Mouse (Mus musculus) heart, embryonic 13.5 days (tissue): ENCODE results near the gene Slc23a2. TPM values are rescaled to one million over a fixed set of nuclear protein-coding genes. Genes with fewer than 3 reads are reported as not detected.

Source experiments
- ATAC-seq: fragments of 200-750 bp; cut with Nextera tagmentation; 2 replicates; pipeline ENCODE4 v1.8.0; 2017; ENCODE audit warnings: moderate TSS enrichment; ENCODE audit not compliant: insufficient number of reproducible peaks, low FRiP score, low TSS enrichment; ENCODE audit errors: extremely low read depth
- H3K27ac ChIP-seq: fragments of 300-500 bp; sonication (generic); replicated peaks from 2 replicates; pipeline ENCODE4 v1.5.1; 2015; ENCODE audit warnings: moderate library complexity, mild to moderate bottlenecking, inconsistent platforms
- H3K27me3 ChIP-seq: fragments of 300-500 bp; sonication (generic); replicated peaks from 2 replicates; pipeline ENCODE4 v1.6.1; 2015; ENCODE audit warnings: mild to moderate bottlenecking, inconsistent platforms
- H3K36me3 ChIP-seq: fragments of 300-500 bp; sonication (generic); 2 replicates; pipeline ENCODE4 v1.6.1; 2015; ENCODE audit warnings: mild to moderate bottlenecking, inconsistent platforms
- H3K4me1 ChIP-seq: fragments of 300-500 bp; sonication (generic); 2 replicates; pipeline ENCODE4 v1.6.1; 2015; ENCODE audit warnings: inconsistent platforms
- H3K4me2 ChIP-seq: fragments of 300-500 bp; sonication (generic); 2 replicates; pipeline ENCODE4 v1.6.1; 2015; ENCODE audit warnings: inconsistent platforms, mild to moderate bottlenecking, moderate library complexity
- H3K4me3 ChIP-seq: fragments of 300-500 bp; sonication (generic); 2 replicates; pipeline ENCODE4 v1.5.1; 2015; ENCODE audit warnings: moderate library complexity, mild to moderate bottlenecking, inconsistent platforms
- H3K9ac ChIP-seq: fragments of 300-500 bp; sonication (generic); 2 replicates; pipeline ENCODE4 v1.6.1; 2015; ENCODE audit warnings: inconsistent platforms, mild to moderate bottlenecking, moderate library complexity
- H3K9me3 ChIP-seq: fragments of 300-500 bp; sonication (generic); 2 replicates; pipeline ENCODE4 v1.6.1; 2016; ENCODE audit warnings: inconsistent platforms
- WGBS: fragments of 180-500 bp; shearing (Covaris S2); methylation state at CpG from one replicate; pipeline ENCODE4 v1.1.7; 2015; ENCODE audit warnings: mixed read lengths; 5-methylcytosine and 5-hydroxymethylcytosine counted together
- polyA plus RNA-seq: library from polyadenylated mRNA; unstranded; fragments of >200 nt; fragmentation: Nextera tagmentation; extraction: Ambion mirVana; gene quantifications from 2 replicates; pipeline ENCODE4 v1.2.1, GENCODE M21; 2015

Slc23a2 gene
- polyA plus RNA-seq, 1 experiment from 2014 or later: 9.2 TPM

DNA sequence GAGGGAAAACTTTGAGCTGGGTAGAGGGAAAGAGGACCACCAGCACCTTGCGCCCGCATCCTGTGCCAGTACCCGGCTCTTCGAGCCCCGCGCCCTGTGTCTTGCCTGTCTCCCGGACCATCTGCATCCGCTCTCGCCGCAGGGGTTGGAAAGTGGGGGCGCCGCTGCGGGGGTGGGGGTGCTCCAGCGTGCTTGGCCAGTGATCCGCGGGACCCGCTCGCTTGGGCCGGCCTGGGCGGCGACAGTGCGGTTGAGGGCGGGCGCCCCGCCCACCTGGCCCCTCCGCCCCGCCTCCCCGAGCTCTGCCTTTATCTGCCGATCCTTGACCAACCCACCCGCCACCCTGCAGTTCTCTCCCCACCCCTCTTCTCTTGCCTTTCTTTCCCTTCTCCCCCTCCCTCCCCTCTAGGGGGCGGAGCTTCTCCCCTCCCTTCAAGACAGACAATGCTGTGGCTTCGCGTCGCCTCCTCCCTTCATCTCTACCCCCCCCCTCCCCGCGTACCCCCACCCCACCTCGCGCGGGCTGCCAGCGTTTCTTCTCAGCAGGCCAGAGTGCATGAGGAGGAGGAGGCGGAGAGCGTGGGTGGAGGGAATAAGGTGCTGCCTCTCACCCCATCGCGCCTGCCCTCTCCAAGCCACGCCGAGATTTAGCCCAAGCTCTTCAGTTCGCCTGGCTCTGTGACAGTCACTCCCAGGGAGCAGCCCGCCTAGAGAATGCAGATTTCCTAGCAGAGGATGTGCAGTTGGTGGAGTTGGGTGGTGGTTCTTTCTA is 115.1 kb downstream of the Slc23a2 start, which contains the start of gene Rassf2:
Rassf2 (minus strand) TSS at position 613 of the 772 bp plus-strand sequence.
- WGBS: 1% methylated on average over 47 of the region's 48 CpGs
- H3K4me1 ChIP-seq: peaks cover 38% of the 10 kb centered on the region
- no peaks in the 10 kb centered on the region for H3K9me3 ChIP-seq
- peaks cover 53% of the 10 kb centered on the region for H3K27me3 ChIP-seq
- H3K36me3 ChIP-seq: no peaks in the 10 kb centered on the region
- peak within 1 kb of the TSS; percentile 95 for H3K4me2 ChIP-seq
- peak within 1 kb of the TSS; percentile 79 for H3K9ac ChIP-seq
- ATAC-seq: peak; percentile 73
- H3K27ac ChIP-seq: peak within 1 kb of the TSS; percentile 61
- peak within 1 kb of the TSS; percentile 63 for H3K4me3 ChIP-seq

DNA sequence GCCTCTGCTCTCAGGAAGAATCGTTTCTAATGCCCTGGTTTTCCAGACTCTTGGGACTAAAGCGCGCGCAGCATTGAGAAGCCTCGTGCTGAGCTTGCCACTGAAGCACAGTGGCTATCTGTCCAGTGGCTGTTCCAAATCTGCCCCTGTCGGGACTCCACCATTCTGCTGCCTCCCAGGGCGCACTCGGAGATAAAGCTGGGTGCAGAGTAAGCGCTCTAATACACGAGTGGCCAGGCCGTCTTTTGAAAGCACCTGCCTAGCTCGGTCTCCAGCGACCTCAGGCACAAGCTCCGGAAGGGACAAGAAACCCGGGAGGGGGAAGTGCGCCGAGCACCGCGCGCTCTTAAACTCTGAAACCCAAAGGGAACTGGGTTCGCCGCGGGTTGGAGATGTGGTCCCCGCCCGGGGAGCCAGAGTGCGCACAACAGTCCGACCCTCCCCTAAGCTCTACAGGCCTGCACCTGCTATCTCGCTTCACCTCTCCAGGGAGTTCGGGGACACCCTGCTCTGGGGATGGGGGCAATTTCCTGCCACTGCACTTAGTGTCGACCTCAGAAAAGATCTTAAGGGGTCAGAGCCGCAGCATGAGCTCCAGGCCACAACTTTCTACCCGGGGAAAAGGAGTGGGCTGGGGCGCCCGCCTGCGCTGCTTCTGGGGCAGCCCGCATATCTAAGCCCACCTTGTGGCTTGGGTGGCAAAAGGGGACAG is 115.9 kb downstream of the Slc23a2 start:
- H3K4me2 ChIP-seq: peak overlapping the region; percentile 95

DNA sequence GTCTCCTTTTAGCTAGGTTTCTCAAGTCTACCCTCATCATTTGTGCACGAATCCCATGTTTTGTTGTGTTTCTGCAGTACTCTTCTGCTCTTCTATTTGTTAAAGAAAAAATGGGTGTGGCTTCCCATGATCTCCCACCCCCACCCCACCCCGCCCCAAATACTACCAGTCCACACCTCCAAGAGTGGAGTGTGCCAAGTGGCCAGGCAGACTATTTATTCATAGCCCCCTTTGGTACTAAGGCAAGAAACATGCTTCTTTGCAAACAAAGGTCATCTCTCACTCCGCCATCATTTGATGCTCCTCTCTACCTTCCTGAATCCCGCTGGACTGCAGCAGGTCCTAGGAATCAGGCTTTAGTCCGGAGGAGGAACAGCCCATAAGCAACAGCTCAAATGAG is 116.8 kb downstream of the Slc23a2 start:
- H3K27ac ChIP-seq: no peak overlapping the region
- peaks cover 53% of the 10 kb centered on the region for H3K27me3 ChIP-seq
- WGBS: 54% methylated on average over 5 of the region's 5 CpGs
- no peaks in the 10 kb centered on the region for H3K9me3 ChIP-seq
- peak overlapping the region; percentile 63 for H3K4me3 ChIP-seq
- ATAC-seq: no peak
- H3K9ac ChIP-seq: peak overlapping the region; percentile 79; the same call in 1 of the 2 replicates
- peak overlapping the region; percentile 95 for H3K4me2 ChIP-seq
- H3K4me1 ChIP-seq: peaks cover 38% of the 10 kb centered on the region
- no peaks in the 10 kb centered on the region for H3K36me3 ChIP-seq

More for the DNA sequence above, 115.9 kb downstream of the Slc23a2 start:
- Histone ChIP-seq H3K4me1 (peaks cover 38% of the 10 kb centered on the region), H3K27me3 (peaks cover 53% of the 10 kb centered on the region), H3K27ac (peak overlapping the region; percentile 24), H3K36me3 (no peaks in the 10 kb centered on the region), H3K9ac (peak overlapping the region; percentile 79), H3K4me3 (peak overlapping the region; percentile 63), H3K9me3 (no peaks in the 10 kb centered on the region)
- no peak for ATAC-seq
- under 1% methylated on average over 36 of the region's 36 CpGs for WGBS

GRCm38 (mm10) chr2:132027366-132027765 is 117.5 kb downstream of the Slc23a2 start:
- 48% methylated on average over 5 of the region's 5 CpGs for WGBS
- H3K36me3 ChIP-seq: no peaks in the 10 kb centered on the region
- H3K27ac ChIP-seq: no peak overlapping the region
- peaks cover 53% of the 10 kb centered on the region for H3K27me3 ChIP-seq
- H3K9me3 ChIP-seq: no peaks in the 10 kb centered on the region
- H3K9ac ChIP-seq: no peak overlapping the region
- ATAC-seq: no peak
- no peak overlapping the region for H3K4me3 ChIP-seq
- peak overlapping the region; percentile 95 for H3K4me2 ChIP-seq
- H3K4me1 ChIP-seq: peaks cover 41% of the 10 kb centered on the region

GRCm38 (mm10) chr2:132024028-132024427 is 120.9 kb downstream of the Slc23a2 start:
- ATAC-seq: no peak
- no peak overlapping the region for H3K9ac ChIP-seq
- 73% methylated on average over 4 of the region's 4 CpGs for WGBS
- no peak overlapping the region for H3K4me2 ChIP-seq
- no peak overlapping the region for H3K27ac ChIP-seq
- H3K4me3 ChIP-seq: no peak overlapping the region
- peaks cover 28% of the 10 kb centered on the region for H3K27me3 ChIP-seq
- H3K4me1 ChIP-seq: peaks cover 50% of the 10 kb centered on the region
- no peaks in the 10 kb centered on the region for H3K36me3 ChIP-seq
- no peaks in the 10 kb centered on the region for H3K9me3 ChIP-seq

DNA sequence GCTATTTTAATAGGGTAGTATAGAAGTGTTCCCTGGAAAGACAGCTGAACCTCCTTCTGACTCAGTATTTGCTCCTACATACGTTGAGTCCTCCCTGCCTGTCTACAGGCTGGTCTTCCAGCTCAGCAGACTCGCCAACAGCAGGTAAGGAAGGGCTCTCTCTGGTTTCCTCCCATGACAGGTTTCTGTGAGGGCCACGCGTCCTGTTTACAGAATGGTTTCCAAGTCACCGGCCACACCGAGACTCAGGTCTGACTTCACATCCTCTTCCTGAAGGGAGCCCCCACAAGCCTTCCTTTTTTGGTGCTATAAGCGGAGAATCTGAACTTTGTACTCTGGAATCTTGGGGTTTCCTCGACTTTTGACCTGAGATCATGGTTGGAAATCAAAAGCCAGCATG is 122.3 kb downstream of the Slc23a2 start:
- Histone ChIP-seq H3K4me3 (no peak overlapping the region), H3K9ac (no peak overlapping the region), H3K36me3 (no peaks in the 10 kb centered on the region), H3K4me2 (no peak overlapping the region), H3K27me3 (peaks cover 14% of the 10 kb centered on the region), H3K9me3 (no peaks in the 10 kb centered on the region), H3K4me1 (peaks cover 47% of the 10 kb centered on the region), H3K27ac (no peak overlapping the region)
- WGBS: 62% methylated on average over 8 of the region's 8 CpGs
- ATAC-seq: no peak

DNA sequence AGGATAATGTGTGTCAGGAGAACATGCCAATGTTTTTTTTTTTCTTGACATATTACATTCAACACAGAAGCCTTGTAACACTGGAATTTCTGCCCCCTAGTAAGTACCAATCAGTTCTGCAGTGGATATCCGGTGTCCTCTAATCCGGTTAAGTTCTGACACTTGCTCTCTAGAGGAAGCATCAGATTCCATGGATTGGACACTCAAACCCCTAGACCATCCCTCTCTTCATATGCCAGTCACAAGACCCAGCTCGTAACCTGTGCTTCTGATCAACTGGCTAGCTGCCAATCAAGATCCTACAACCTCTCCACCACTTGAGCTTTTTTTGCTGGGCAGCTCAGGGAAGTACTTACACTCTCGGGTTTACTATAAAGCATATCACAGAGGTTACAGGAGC is 123.3 kb downstream of the Slc23a2 start:
- Histone ChIP-seq H3K4me1 (peaks cover 48% of the 10 kb centered on the region), H3K27ac (peak overlapping the region; percentile 28; the same call in 1 of the 2 replicates), H3K27me3 (peaks cover 4% of the 10 kb centered on the region; the same call in 1 of the 2 replicates), H3K4me2 (no peak overlapping the region), H3K36me3 (no peaks in the 10 kb centered on the region), H3K4me3 (no peak overlapping the region), H3K9me3 (no peaks in the 10 kb centered on the region), H3K9ac (no peak overlapping the region)
- ATAC-seq: no peak
- 57% methylated on average over 4 of the region's 4 CpGs for WGBS

GRCm38 (mm10) chr2:132020991-132021541 is 123.8 kb downstream of the Slc23a2 start:
- 35% methylated on average over 5 of the region's 5 CpGs for WGBS
- no peaks in the 10 kb centered on the region for H3K9me3 ChIP-seq
- peak overlapping the region; percentile 63 for H3K27ac ChIP-seq
- peaks cover 48% of the 10 kb centered on the region for H3K4me1 ChIP-seq
- no peak overlapping the region for H3K4me3 ChIP-seq
- H3K36me3 ChIP-seq: no peaks in the 10 kb centered on the region
- no peaks in the 10 kb centered on the region for H3K27me3 ChIP-seq
- 0 out of 2 replicates have a peak overlapping the region, but pooled peaks have one; percentile 24 for H3K9ac ChIP-seq
- H3K4me2 ChIP-seq: no peak overlapping the region
- ATAC-seq: no peak

- H3K4me3 ChIP-seq: no peak overlapping the region
These were observed 124.5 kb downstream of the Slc23a2 start for GRCm38 (mm10) chr2:132020420-132020819.

DNA sequence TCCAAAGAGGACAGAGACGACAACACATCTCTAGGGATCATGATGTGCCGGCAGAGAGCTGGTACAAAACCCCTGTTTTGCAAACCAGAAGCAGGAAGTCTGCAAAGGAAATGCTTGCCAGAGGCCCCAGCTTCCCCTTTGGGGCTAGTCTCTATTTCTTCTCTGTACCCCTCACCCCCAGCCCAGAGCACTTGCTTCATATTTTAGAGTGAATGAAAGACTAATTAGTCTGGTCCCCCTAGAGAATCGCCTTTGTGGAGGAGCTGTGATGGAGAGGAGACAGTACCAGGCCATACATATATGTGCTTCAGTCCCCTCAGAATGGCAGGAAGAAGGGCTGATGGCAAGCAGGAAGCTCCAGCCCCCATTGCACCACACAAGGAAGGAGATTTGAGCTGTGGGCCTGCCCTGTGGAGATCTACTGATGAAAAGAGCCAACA is 125.5 kb downstream of the Slc23a2 start:
- H3K27me3 ChIP-seq: no peaks in the 10 kb centered on the region
- no peaks in the 10 kb centered on the region for H3K9me3 ChIP-seq
- no peak overlapping the region for H3K4me2 ChIP-seq
- H3K4me3 ChIP-seq: no peak overlapping the region
- no peaks in the 10 kb centered on the region for H3K36me3 ChIP-seq
- 56% methylated on average over 3 of the region's 3 CpGs for WGBS
- no peak for ATAC-seq
- H3K4me1 ChIP-seq: peaks cover 48% of the 10 kb centered on the region
- H3K27ac ChIP-seq: no peak overlapping the region
- H3K9ac ChIP-seq: no peak overlapping the region

More at GRCm38 (mm10) chr2:132020420-132020819, 124.5 kb downstream of the Slc23a2 start:
- Histone ChIP-seq H3K4me1 (peaks cover 48% of the 10 kb centered on the region), H3K9ac (0 out of 2 replicates have a peak overlapping the region, but pooled peaks have one; percentile 24), H3K9me3 (no peaks in the 10 kb centered on the region), H3K27ac (peak overlapping the region; percentile 63), H3K27me3 (no peaks in the 10 kb centered on the region), H3K4me2 (no peak overlapping the region), H3K36me3 (no peaks in the 10 kb centered on the region)
- WGBS: 68% methylated on average over 7 of the region's 7 CpGs
- no peak for ATAC-seq

GRCm38 (mm10) chr2:132018156-132018555 is 126.8 kb downstream of the Slc23a2 start:
- no peaks in the 10 kb centered on the region for H3K36me3 ChIP-seq
- no peaks in the 10 kb centered on the region for H3K9me3 ChIP-seq
- no peak overlapping the region for H3K4me2 ChIP-seq
- no peak overlapping the region for H3K4me3 ChIP-seq
- no peak overlapping the region for H3K9ac ChIP-seq
- H3K27ac ChIP-seq: no peak overlapping the region
- peaks cover 48% of the 10 kb centered on the region for H3K4me1 ChIP-seq
- ATAC-seq: no peak
- WGBS: 43% methylated on average over 4 of the region's 4 CpGs
- H3K27me3 ChIP-seq: no peaks in the 10 kb centered on the region
